ENCODE assay signal across 23 mouse cellular contexts in the genomic region with DNA sequence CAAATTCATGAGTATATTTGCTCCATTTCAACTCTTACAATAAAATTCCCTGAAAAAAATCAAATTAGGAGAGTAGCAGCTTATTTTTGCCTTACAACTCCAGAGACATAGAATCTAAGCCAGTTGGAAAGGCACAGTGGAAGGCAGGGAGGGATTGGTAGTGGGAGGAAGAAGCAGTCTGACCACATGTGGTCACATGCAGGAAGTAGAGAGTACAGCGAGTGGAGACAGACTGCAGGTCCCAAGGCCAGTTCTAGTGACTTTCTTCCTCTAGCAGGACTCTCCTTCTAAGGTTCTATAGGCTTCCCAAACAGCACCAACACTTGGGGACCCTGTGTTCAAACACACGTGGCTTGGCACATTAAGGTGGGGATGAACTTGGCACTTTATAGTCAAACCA.
"Had no signal": no experiment of that assay in that cellular context is flagged by ENCODE, and none has a peak within 500 bp of the region (broad histone marks: within the 10 kb centered on the region; RNA-seq: fewer than 3 reads in every experiment).

No protein-coding gene starts in this region.

- H3K36me3 ChIP-seq: heart, embryonic 10.5 days; heart, embryonic 12.5 days; hindbrain, embryonic 10.5 days; hindbrain, embryonic 12.5 days; intestine, embryonic 15.5 days; limb, embryonic 10.5 days; limb, embryonic 12.5 days had no signal

- ATAC-seq: hindbrain, embryonic 16.5 days; inflammation-experienced regulatory T-cells, adult 6 months; intestine, embryonic 15.5 days; intestine, postnatal 0 days had no signal

- H3K4me1 ChIP-seq: heart, embryonic 10.5 days; heart, embryonic 12.5 days; hindbrain, embryonic 10.5 days; hindbrain, embryonic 12.5 days; intestine, embryonic 15.5 days; limb, embryonic 10.5 days; limb, embryonic 12.5 days had no signal

- H3K9me3 ChIP-seq: heart, embryonic 10.5 days; heart, embryonic 12.5 days; hindbrain, embryonic 10.5 days; hindbrain, embryonic 12.5 days; intestine, embryonic 15.5 days; limb, embryonic 10.5 days; limb, embryonic 12.5 days had no signal

- H3K27ac ChIP-seq: heart, embryonic 10.5 days; hindbrain, embryonic 10.5 days; hindbrain, embryonic 12.5 days; hindbrain, embryonic 14.5 days; intestine, embryonic 15.5 days; layer of hippocampus, adult 2 months; left cerebral cortex, adult 2 months; limb, embryonic 10.5 days; limb, embryonic 12.5 days had no signal

- H3K4me3 ChIP-seq: heart, embryonic 10.5 days; heart, embryonic 12.5 days; hindbrain, embryonic 10.5 days; hindbrain, embryonic 12.5 days; intestine, embryonic 15.5 days; layer of hippocampus, adult 2 months; left cerebral cortex, adult 2 months; limb, embryonic 10.5 days; limb, embryonic 12.5 days had no signal

- H3K27me3 ChIP-seq: heart, embryonic 12.5 days; hindbrain, embryonic 12.5 days; intestine, embryonic 15.5 days; limb, embryonic 12.5 days had no signal

- H3K9ac ChIP-seq: heart, embryonic 12.5 days; hindbrain, embryonic 12.5 days; hindbrain, embryonic 14.5 days; intestine, embryonic 15.5 days; limb, embryonic 12.5 days had no signal

- DNase-seq: gastrocnemius, postnatal 14 days; gastrocnemius, postnatal 36 days; heart, adult 18-20 months; heart, postnatal 10 days; kidney, adult 18-20 months; kidney, adult 8-10 months; kidney, postnatal 10 days; kidney, postnatal 25 days; kidney, postnatal 4 days; liver had no signal

- H3K4me2 ChIP-seq: heart, embryonic 12.5 days; hindbrain, embryonic 12.5 days; hindbrain, embryonic 14.5 days; intestine, embryonic 15.5 days; limb, embryonic 12.5 days had no signal
